Mouse (Mus musculus) cerebellum, adult (tissue): ENCODE data around the gene Nacad.

Source experiments
- ATAC-seq: cut with Nextera tagmentation; 2 replicates; pipeline ENCODE4 v1.9.2; 2017; ENCODE audit warnings: mild to moderate bottlenecking, moderate library complexity, mixed read lengths; ENCODE audit not compliant: insufficient number of reproducible peaks, low FRiP score, low TSS enrichment

Gene Nacad

GRCm38 (mm10) chr11:6586660-6587059 is 19.2 kb downstream of the Nacad start:
- ATAC-seq = no peak

GRCm38 (mm10) chr11:6585748-6586147 is 20.1 kb downstream of the Nacad start:
- ATAC-seq = no peak

GRCm38 (mm10) chr11:6581560-6581959 is 24.3 kb downstream of the Nacad start:
- no peak for ATAC-seq

GRCm38 (mm10) chr11:6580065-6580750 is 25.6 kb downstream of the Nacad start:
- no peak for ATAC-seq

GRCm38 (mm10) chr11:6579361-6579760 is 26.5 kb downstream of the Nacad start:
- no peak for ATAC-seq

DNA sequence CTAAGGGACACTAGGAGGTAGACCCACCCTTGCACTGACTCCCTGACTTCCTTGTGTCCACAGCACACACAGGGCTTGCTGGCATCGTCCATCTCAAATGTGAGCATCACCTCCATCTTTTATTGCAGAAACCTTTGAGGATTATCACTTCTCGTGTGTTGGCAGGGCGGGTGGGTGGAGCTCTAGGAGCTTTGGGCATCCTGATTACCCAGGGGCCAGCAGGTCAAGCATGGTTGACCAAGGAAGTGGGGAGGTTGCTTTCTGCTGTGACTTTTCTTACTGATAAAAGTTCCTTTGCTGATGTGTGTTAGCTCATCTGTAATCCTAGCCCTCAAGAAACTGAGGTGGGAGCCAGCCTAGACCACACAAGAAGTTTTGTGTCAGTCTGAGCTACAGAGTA is 29.7 kb downstream of the Nacad start:
- no peak for ATAC-seq

DNA sequence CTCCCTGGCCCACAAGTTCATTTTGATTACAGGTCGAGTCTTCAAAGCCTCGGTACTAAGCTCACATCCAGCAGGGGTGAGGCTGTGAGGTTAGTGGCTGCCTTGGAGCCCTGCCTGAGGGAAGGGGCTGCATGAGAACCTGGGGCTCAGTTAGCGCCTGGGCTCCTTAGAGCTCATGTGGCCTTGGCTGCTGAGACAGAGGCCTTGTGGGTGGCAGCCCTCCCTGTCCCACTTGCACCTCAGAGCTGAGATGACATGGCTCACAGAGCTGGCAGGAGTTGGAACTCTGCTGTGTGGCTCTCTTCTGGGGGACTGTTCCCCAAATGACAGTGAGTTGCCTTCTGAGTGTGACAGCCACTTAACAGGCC is 36.5 kb downstream of the Nacad start:
- no peak for ATAC-seq

DNA sequence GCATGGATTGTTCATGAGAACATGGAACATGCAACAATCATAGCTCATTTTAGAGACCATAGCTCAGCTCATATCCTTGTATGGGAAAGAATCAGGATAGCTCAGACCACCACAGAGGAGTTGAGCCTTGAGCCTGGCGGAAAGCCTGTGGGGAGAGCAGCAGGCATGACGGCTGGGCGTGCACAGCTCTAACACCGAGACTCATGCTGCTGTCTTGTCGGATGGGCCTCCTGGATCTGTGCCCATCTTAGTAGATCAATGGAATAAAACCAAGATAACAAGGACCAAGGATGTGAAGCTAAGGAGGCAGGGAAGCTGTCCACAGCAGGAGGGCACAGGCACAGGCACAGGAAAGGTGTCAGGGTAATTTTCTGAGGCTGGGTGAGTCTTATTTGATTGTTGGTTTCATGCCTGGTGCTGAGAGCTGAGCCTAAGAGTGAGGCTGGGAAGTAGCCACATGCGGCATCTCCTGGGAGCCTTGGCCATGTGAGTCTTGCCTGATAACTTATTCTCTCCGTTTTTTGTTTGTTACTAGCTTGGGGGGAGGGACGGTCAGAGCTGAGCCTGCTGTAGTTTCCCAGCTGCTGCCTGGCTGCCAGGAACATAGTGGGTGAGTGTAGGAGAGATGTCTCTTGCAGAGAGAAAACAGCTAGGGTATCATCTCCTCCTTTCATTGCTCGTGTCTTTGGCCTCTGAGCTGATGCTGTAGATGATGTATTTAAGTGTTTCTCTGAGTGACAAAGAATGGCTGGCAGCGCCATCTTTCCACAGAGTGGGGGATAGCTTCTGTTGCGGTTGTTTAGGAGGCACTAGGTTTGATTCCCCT is 37.1 kb downstream of the Nacad start:
- no peak for ATAC-seq

GRCm38 (mm10) chr11:6567951-6568350 is 37.9 kb downstream of the Nacad start:
- ATAC-seq = no peak

DNA sequence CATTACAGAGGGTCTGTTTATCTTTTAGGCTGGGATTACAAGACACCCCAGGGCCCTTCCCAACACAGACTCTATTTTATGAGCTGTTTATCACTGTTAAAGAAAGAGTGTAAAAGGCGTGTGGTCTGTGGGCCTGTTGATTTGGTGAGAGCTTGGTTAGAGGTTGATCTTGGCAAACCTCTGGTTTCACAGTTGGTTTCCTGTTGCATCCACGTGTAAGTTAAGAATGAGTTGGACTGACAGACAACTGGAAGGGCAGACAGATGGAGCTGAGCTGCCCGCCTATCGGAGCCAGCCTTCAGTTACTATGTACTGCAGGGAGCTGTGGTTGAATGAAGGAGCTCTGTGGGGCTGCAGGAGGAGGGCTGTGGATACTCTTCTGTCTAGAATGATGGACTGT is 39.4 kb downstream of the Nacad start:
- ATAC-seq = no peak

DNA sequence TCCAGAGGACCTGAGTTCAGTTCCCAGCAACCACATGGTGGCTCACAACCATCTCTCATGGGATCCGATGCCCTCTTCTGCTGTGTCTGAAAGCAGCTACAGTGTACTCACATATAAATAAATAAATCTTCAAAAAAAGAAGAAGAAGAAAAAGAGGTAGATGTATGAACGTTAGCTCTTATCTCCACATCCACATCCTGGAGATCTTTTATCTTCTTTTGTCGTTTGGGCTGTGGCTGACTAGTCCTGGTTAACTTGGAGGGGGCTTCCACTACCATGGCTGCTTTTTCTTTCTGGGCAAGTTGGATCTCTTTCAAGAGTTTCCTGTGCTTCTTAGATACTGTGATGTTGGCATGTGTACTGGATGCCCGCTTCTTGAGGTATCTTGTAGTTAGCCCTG is 42.7 kb downstream of the Nacad start:
- no peak for ATAC-seq

- no peak for ATAC-seq
Measured at GRCm38 (mm10) chr11:6562359-6562758, 43.5 kb downstream of the Nacad start.

DNA sequence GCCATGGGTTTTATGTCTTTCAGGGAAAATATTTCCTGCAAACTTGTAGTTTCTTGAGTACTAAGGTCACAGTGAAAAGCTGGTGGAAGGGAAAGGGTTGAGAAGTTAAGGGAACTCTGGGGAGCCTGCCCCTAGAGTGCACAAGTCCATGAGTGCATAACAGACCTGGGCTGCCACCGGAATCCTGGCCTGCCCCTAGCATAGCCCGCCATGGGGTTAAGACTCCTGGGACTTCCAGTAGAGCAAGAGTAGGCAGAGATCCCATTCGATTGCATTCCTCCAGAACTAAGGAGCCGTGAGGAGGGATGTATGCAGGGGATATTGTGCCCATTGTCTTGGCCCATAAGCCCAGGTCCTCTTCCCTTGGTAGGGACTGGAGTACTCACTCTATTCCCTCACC is 44.4 kb downstream of the Nacad start:
- no peak for ATAC-seq

GRCm38 (mm10) chr11:6560655-6561360 is 45.0 kb downstream of the Nacad start:
- no peak for ATAC-seq

GRCm38 (mm10) chr11:6559996-6560395 is 45.9 kb downstream of the Nacad start:
- no peak for ATAC-seq

- no peak for ATAC-seq
Measured at GRCm38 (mm10) chr11:6558234-6558633, 47.6 kb downstream of the Nacad start.

- no peak for ATAC-seq
Measured at GRCm38 (mm10) chr11:6550201-6550600, 55.7 kb downstream of the Nacad start.

GRCm38 (mm10) chr11:6549770-6550169 is 56.1 kb downstream of the Nacad start:
- no peak for ATAC-seq
